Mouse (Mus musculus) bone marrow, adult 2 months (tissue): ENCODE measurements around the gene Ascc2. TPM values are rescaled to one million over a fixed set of nuclear protein-coding genes. Genes with fewer than 3 reads are reported as not detected.

Experiments
- H3K27ac ChIP-seq: fragments of 200-500 bp; 2 replicates; pipeline ENCODE4 v1.5.1; 2012; ENCODE audit warnings: low read depth, mild to moderate bottlenecking, control low read depth, inconsistent platforms, low read length; ENCODE audit not compliant: control insufficient read depth, poor library complexity, insufficient read depth
- H3K4me1 ChIP-seq: fragments of 200-500 bp; 2 replicates; pipeline ENCODE4 v1.6.1; 2011; ENCODE audit warnings: low read length; ENCODE audit not compliant: control insufficient read depth, insufficient read depth
- H3K4me3 ChIP-seq: fragments of 200-500 bp; replicated peaks from 2 replicates; pipeline ENCODE3; 2011; ENCODE audit warnings: mild to moderate bottlenecking, low read depth, low read length, control low read depth; ENCODE audit not compliant: control insufficient read depth
- CTCF ChIP-seq: fragments of 200-500 bp; IDR thresholded peaks from 2 replicates; pipeline ENCODE4 v1.5.1; 2011; ENCODE audit warnings: low read length, control low read depth; ENCODE audit not compliant: control insufficient read depth, insufficient read depth
- POLR2A ChIP-seq: fragments of 200-500 bp; IDR thresholded peaks from 2 replicates; pipeline ENCODE4 v1.6.1; 2011; ENCODE audit warnings: low read depth, mild to moderate bottlenecking, control low read depth, low read length, borderline replicate concordance; ENCODE audit not compliant: control insufficient read depth
- WGBS: fragments of 180-500 bp; shearing (Covaris S2); methylation state at CpG from one replicate; pipeline ENCODE4 v1.1.7; 2018; 5-methylcytosine and 5-hydroxymethylcytosine counted together
- polyA plus RNA-seq: library from polyadenylated mRNA; stranded (reverse); fragments of >200 nt; gene quantifications from 2 replicates; pipeline ENCODE4 v1.2.4, GENCODE M21; 2011; ENCODE audit warnings: low replicate concordance; ENCODE audit not compliant: missing spikeins, insufficient read depth, insufficient read length

Ascc2 gene
- polyA plus RNA-seq, 1 experiment: 18.1 TPM

- H3K4me1 ChIP-seq: no peaks in the 10 kb centered on the region; the same call in 1 of the 2 replicates
- H3K27ac ChIP-seq: no peak overlapping the region
- WGBS: 82% methylated on average over 7 of the region's 7 CpGs
- no peak overlapping the region for H3K4me3 ChIP-seq
- TF ChIP-seq CTCF: no peak
Observed at GRCm38 (mm10) chr11:4622442-4622986, 15.0 kb upstream of the Ascc2 start.

GRCm38 (mm10) chr11:4622997-4623396 lies 14.6 kb upstream of the Ascc2 start:
- Histone ChIP-seq H3K4me1 (no peaks in the 10 kb centered on the region), H3K27ac (no peak overlapping the region), H3K4me3 (no peak overlapping the region)
- TF ChIP-seq CTCF: no peak
- TF ChIP-seq POLR2A: no peak
- 81% methylated on average over 5 of the region's 5 CpGs for WGBS

- WGBS: 81% methylated on average over 7 of the region's 7 CpGs
- H3K4me3 ChIP-seq: no peak overlapping the region
Observed at GRCm38 (mm10) chr11:4625931-4626330, 11.6 kb upstream of the Ascc2 start.

GRCm38 (mm10) chr11:4627636-4628035 lies 9.9 kb upstream of the Ascc2 start:
- Histone ChIP-seq H3K4me1 (no peaks in the 10 kb centered on the region), H3K27ac (no peak overlapping the region), H3K4me3 (no peak overlapping the region)
- 84% methylated on average over 7 of the region's 7 CpGs for WGBS
- TF ChIP-seq POLR2A (no peak), CTCF (no peak)

More at GRCm38 (mm10) chr11:4625931-4626330, 11.6 kb upstream of the Ascc2 start:
- no peak for TF ChIP-seq CTCF
- TF ChIP-seq POLR2A: no peak
- Histone ChIP-seq H3K27ac (no peak overlapping the region), H3K4me1 (no peaks in the 10 kb centered on the region)

- Histone ChIP-seq H3K4me1 (no peaks in the 10 kb centered on the region; the same call in 1 of the 2 replicates), H3K27ac (no peak overlapping the region), H3K4me3 (no peak overlapping the region)
- WGBS: 69% methylated on average over 8 of the region's 8 CpGs
- no peak for TF ChIP-seq CTCF
- no peak for TF ChIP-seq POLR2A
Observed at GRCm38 (mm10) chr11:4629861-4630280, 7.7 kb upstream of the Ascc2 start.

- Histone ChIP-seq H3K27ac (no peak overlapping the region), H3K4me1 (no peaks in the 10 kb centered on the region; the same call in 1 of the 2 replicates), H3K4me3 (no peak overlapping the region)
- TF ChIP-seq CTCF: no peak
- TF ChIP-seq POLR2A: no peak
- WGBS: 68% methylated on average over 2 of the region's 2 CpGs
Observed at GRCm38 (mm10) chr11:4633420-4633819, 4.1 kb upstream of the Ascc2 start.

- Histone ChIP-seq H3K4me3 (no peak overlapping the region), H3K27ac (no peak overlapping the region), H3K4me1 (no peaks in the 10 kb centered on the region; the same call in 1 of the 2 replicates)
- WGBS: 67% methylated on average over 5 of the region's 5 CpGs
- TF ChIP-seq POLR2A: no peak
Observed at GRCm38 (mm10) chr11:4634395-4634794, 3.2 kb upstream of the Ascc2 start.

- no peak overlapping the region for H3K4me3 ChIP-seq
- no peak for TF ChIP-seq POLR2A
- no peak for TF ChIP-seq CTCF
- no peak overlapping the region for H3K27ac ChIP-seq
- WGBS: 48% methylated on average over 5 of the region's 5 CpGs
- no peaks in the 10 kb centered on the region; the same call in 1 of the 2 replicates for H3K4me1 ChIP-seq
Observed at GRCm38 (mm10) chr11:4636782-4637342, 685 bp upstream of the Ascc2 start.

GRCm38 (mm10) chr11:4638261-4638660 lies 714 bp downstream of the Ascc2 start:
- 16% methylated on average over 7 of the region's 7 CpGs for WGBS
- no peak for TF ChIP-seq POLR2A
- TF ChIP-seq CTCF: no peak
- Histone ChIP-seq H3K27ac (no peak overlapping the region), H3K4me1 (no peaks in the 10 kb centered on the region; the same call in 1 of the 2 replicates), H3K4me3 (peak overlapping the region; percentile 83)
